Mouse (Mus musculus) small intestine, adult 2 months (tissue): ENCODE results near the gene Tnr. TPM values are rescaled to one million over a fixed set of nuclear protein-coding genes. Genes with fewer than 3 reads are reported as not detected.

Experiments used
- H3K27ac ChIP-seq: fragments of 200-500 bp; 2 replicates; pipeline ENCODE4 v1.5.1; 2012; ENCODE audit warnings: low read depth, low read length, control low read depth, inconsistent platforms; ENCODE audit not compliant: insufficient read depth
- H3K27me3 ChIP-seq: fragments of 200-500 bp; 2 replicates; pipeline ENCODE4 v1.6.1; 2012; ENCODE audit warnings: mild to moderate bottlenecking, moderate library complexity, low read length, inconsistent platforms; ENCODE audit not compliant: control insufficient read depth, insufficient read depth
- H3K36me3 ChIP-seq: fragments of 200-500 bp; 2 replicates; pipeline ENCODE4 v1.6.1; 2012; ENCODE audit warnings: mild to moderate bottlenecking, low read length, control low read depth, inconsistent platforms; ENCODE audit not compliant: control insufficient read depth, insufficient read depth
- H3K4me1 ChIP-seq: fragments of 200-500 bp; 2 replicates; pipeline ENCODE4 v1.6.1; 2012; ENCODE audit warnings: low read length, inconsistent platforms, mixed read lengths; ENCODE audit not compliant: control insufficient read depth, insufficient read depth, insufficient read length
- H3K4me3 ChIP-seq: fragments of 200-500 bp; 2 replicates; pipeline ENCODE4 v1.5.1; 2012; ENCODE audit warnings: low read depth, mild to moderate bottlenecking, control low read depth, inconsistent platforms, low read length, moderate library complexity
- CTCF ChIP-seq: fragments of 200-500 bp; IDR thresholded peaks from 2 replicates; pipeline ENCODE4 v1.5.1; 2012; ENCODE audit warnings: low read depth, mild to moderate bottlenecking, control low read depth, inconsistent platforms, low read length, moderate library complexity, mixed read lengths; ENCODE audit not compliant: insufficient replicate concordance, insufficient read length; ENCODE audit errors: extremely low read depth
- POLR2A ChIP-seq: fragments of 200-500 bp; IDR thresholded peaks from 2 replicates; pipeline ENCODE4 v1.6.1; 2012; ENCODE audit warnings: low read depth, mild to moderate bottlenecking, control low read depth, inconsistent platforms, low read length, moderate library complexity
- WGBS: fragments of 180-500 bp; shearing (Covaris S2); methylation state at CpG from one replicate; pipeline ENCODE4 v1.1.7; 2018; 5-methylcytosine and 5-hydroxymethylcytosine counted together
- polyA plus RNA-seq: library from polyadenylated mRNA; depleted of rRNA; stranded (reverse); fragments of >200 nt; gene quantifications from 2 replicates; pipeline ENCODE4 v1.2.3, GENCODE M21; 2012

Tnr gene
- polyA plus RNA-seq, 1 experiment = 0.10 TPM

- Histone ChIP-seq H3K4me1 (no peaks in the 10 kb centered on the region), H3K27me3 (no peaks in the 10 kb centered on the region), H3K4me3 (no peak overlapping the region), H3K36me3 (no peaks in the 10 kb centered on the region), H3K27ac (no peak overlapping the region)
- WGBS = 34% methylated on average over 2 of the region's 2 CpGs
- TF ChIP-seq POLR2A = no peak
- no peak for TF ChIP-seq CTCF
These were observed 454.2 kb downstream of the Tnr start for GRCm38 (mm10) chr1:159977786-159978185.

GRCm38 (mm10) chr1:159979096-159979495, 455.5 kb downstream of the Tnr start:
- H3K27me3 ChIP-seq = no peaks in the 10 kb centered on the region
- no peaks in the 10 kb centered on the region for H3K4me1 ChIP-seq
- H3K27ac ChIP-seq = no peak overlapping the region
- no peak overlapping the region for H3K4me3 ChIP-seq
- no peaks in the 10 kb centered on the region for H3K36me3 ChIP-seq
- 95% methylated on average over 2 of the region's 2 CpGs for WGBS
- TF ChIP-seq CTCF = no peak
- no peak for TF ChIP-seq POLR2A

GRCm38 (mm10) chr1:159980355-159980754, 456.8 kb downstream of the Tnr start:
- no peak overlapping the region for H3K4me3 ChIP-seq
- no peaks in the 10 kb centered on the region for H3K27me3 ChIP-seq
- no peaks in the 10 kb centered on the region for H3K4me1 ChIP-seq
- no peaks in the 10 kb centered on the region for H3K36me3 ChIP-seq
- WGBS = 58% methylated on average over 1 of the region's 1 CpGs
- no peak overlapping the region for H3K27ac ChIP-seq
- TF ChIP-seq CTCF (no peak), POLR2A (no peak)
